Mouse (Mus musculus): ENCODE results near the gene Disp1. TPM values are rescaled to one million over a fixed set of nuclear protein-coding genes. Genes with fewer than 3 reads are reported as not detected.

Disp1 gene
- polyA plus RNA-seq, 1 experiment, result 0.44 TPM

DNA sequence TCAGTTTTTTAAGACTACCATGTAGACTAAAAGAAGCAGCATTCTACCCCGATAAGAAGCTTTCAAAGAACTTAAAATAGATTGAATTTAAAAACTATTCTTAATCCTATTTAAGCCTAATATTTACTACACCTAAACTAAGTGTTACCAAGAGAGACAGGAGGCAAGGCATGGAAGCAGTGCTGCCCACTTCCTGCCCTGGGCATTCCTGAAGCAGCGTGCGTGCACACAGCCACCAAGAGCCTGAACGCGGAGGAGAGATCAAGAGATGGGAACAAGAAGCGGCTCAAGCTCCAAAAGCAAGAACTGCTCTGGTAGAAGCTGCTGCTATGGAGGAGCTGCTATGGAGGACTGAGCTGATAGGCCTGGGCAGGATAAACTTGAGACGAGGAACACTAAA lies 106.2 kb downstream of the Disp1 start:
- no peak for TF ChIP-seq GATA1 (IDR thresholded peaks at IDR 0.05; ENCODE audit: low read length)
- TF ChIP-seq TAL1 (IDR thresholded peaks at IDR 0.05; ENCODE audit: low read length), result no peak
- H3K36me3 ChIP-seq (ENCODE audit: control insufficient read depth), result no peaks in the 10 kb centered on the region
- H3K4me3 ChIP-seq (replicated peaks), result no peak overlapping the region
- H3K4me1 ChIP-seq (ENCODE audit: control insufficient read depth), result no peaks in the 10 kb centered on the region
- no peaks in the 10 kb centered on the region for H3K9me3 ChIP-seq (ENCODE audit: control insufficient read depth, low read length)
- H3K27me3 ChIP-seq (ENCODE audit: control insufficient read depth), result no peaks in the 10 kb centered on the region

DNA sequence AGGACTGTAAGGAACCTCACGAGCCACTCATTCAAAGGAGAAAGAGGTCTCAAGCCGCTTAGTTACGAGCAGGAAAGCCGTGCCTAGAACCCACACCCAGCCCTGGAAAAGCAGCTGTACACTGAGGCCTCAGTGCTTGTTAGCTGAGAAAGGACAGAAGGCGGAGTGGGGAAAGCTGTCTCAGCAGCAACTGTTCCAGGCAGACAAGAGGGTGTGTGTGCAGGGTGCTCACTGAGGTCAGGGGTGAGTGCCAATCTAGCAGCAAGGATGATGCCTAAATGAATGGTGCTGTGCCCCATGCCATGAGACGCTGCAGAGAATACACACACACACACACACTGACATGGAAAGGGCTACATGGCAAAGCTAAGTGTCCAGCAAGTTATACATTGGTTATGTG lies 106.8 kb downstream of the Disp1 start:
- H3K9me3 ChIP-seq (ENCODE audit: control insufficient read depth, low read length), result no peaks in the 10 kb centered on the region
- no peak overlapping the region for H3K4me3 ChIP-seq (replicated peaks)
- TF ChIP-seq GATA1 (IDR thresholded peaks at IDR 0.05; ENCODE audit: low read length) (no peak), TAL1 (IDR thresholded peaks at IDR 0.05; ENCODE audit: low read length) (no peak)
- H3K36me3 ChIP-seq (ENCODE audit: control insufficient read depth), result no peaks in the 10 kb centered on the region
- H3K27me3 ChIP-seq (ENCODE audit: control insufficient read depth), result no peaks in the 10 kb centered on the region
- H3K4me1 ChIP-seq (ENCODE audit: control insufficient read depth), result no peaks in the 10 kb centered on the region

DNA sequence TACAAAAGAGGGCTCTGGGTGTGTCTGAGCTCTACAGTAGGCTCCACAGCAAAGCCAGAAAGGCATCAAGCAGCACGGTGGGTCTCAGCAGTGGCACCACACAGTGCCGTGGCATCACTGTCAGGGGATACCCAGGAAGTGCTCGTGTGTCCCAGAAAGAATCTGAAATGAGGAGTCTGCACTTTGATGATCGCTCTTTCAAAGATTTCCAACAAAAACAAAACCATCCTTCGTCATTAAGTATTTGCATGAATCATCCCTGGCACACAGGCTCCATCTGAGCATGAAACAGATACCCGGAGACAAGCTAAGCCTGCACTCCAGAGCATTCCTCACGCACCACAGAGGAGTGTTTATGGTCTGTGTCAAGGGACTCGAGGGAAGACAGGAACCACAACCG lies 107.8 kb downstream of the Disp1 start:
- no peak overlapping the region for H3K4me3 ChIP-seq (replicated peaks)
- H3K9me3 ChIP-seq (ENCODE audit: control insufficient read depth, low read length), result no peaks in the 10 kb centered on the region
- H3K4me1 ChIP-seq (ENCODE audit: control insufficient read depth), result no peaks in the 10 kb centered on the region
- TF ChIP-seq TAL1 (IDR thresholded peaks at IDR 0.05; ENCODE audit: low read length) (no peak), GATA1 (IDR thresholded peaks at IDR 0.05; ENCODE audit: low read length) (no peak)
- no peaks in the 10 kb centered on the region for H3K27me3 ChIP-seq (ENCODE audit: control insufficient read depth)
- no peaks in the 10 kb centered on the region for H3K36me3 ChIP-seq (ENCODE audit: control insufficient read depth)

- Histone ChIP-seq H3K4me1 (ENCODE audit: control insufficient read depth) (no peaks in the 10 kb centered on the region), H3K9me3 (ENCODE audit: control insufficient read depth, low read length) (no peaks in the 10 kb centered on the region), H3K36me3 (ENCODE audit: control insufficient read depth) (no peaks in the 10 kb centered on the region), H3K27me3 (ENCODE audit: control insufficient read depth) (no peaks in the 10 kb centered on the region), H3K4me3 (replicated peaks) (no peak overlapping the region)
- TF ChIP-seq GATA1 (IDR thresholded peaks at IDR 0.05; ENCODE audit: low read length) (no peak), TAL1 (IDR thresholded peaks at IDR 0.05; ENCODE audit: low read length) (no peak)
These were observed 113.8 kb downstream of the Disp1 start for GRCm38 (mm10) chr1:183107476-183107875.

DNA sequence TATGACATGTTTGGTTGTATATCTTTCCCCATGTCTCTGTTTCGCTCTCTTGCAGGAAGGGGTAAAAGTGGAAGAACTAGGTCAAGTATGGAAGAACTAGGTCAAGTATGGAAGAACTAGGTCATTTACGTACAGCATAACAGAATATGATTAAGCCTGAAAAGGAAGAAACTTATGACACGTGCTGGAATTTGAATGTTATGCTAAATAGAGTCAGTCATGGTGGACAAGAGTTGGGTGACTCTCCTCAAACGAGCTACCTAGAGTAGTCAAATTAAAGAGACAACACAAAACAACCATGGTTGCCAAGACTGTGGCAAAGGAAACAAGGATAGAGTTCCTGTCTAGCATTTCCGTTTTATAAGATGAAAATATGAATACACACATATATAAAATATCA lies 116.6 kb downstream of the Disp1 start:
- Histone ChIP-seq H3K9me3 (ENCODE audit: control insufficient read depth, low read length) (no peaks in the 10 kb centered on the region), H3K4me1 (ENCODE audit: control insufficient read depth) (no peaks in the 10 kb centered on the region), H3K36me3 (ENCODE audit: control insufficient read depth) (no peaks in the 10 kb centered on the region), H3K4me3 (replicated peaks) (no peak overlapping the region), H3K27me3 (ENCODE audit: control insufficient read depth) (no peaks in the 10 kb centered on the region)
- TF ChIP-seq GATA1 (IDR thresholded peaks at IDR 0.05; ENCODE audit: low read length), result no peak
- TF ChIP-seq TAL1 (IDR thresholded peaks at IDR 0.05; ENCODE audit: low read length), result no peak

- Histone ChIP-seq H3K27me3 (ENCODE audit: control insufficient read depth) (no peaks in the 10 kb centered on the region), H3K36me3 (ENCODE audit: control insufficient read depth) (no peaks in the 10 kb centered on the region; the same call in 1 of the 2 replicates), H3K9me3 (ENCODE audit: control insufficient read depth, low read length) (no peaks in the 10 kb centered on the region), H3K4me1 (ENCODE audit: control insufficient read depth) (no peaks in the 10 kb centered on the region), H3K4me3 (replicated peaks) (no peak overlapping the region)
- TF ChIP-seq GATA1 (IDR thresholded peaks at IDR 0.05; ENCODE audit: low read length) (no peak), TAL1 (IDR thresholded peaks at IDR 0.05; ENCODE audit: low read length) (no peak)
These were observed 118.5 kb downstream of the Disp1 start for GRCm38 (mm10) chr1:183102775-183103174.

- Histone ChIP-seq H3K4me1 (ENCODE audit: control insufficient read depth) (no peaks in the 10 kb centered on the region), H3K4me3 (replicated peaks) (no peak overlapping the region), H3K36me3 (ENCODE audit: control insufficient read depth) (no peaks in the 10 kb centered on the region; the same call in 1 of the 2 replicates), H3K27me3 (ENCODE audit: control insufficient read depth) (no peaks in the 10 kb centered on the region), H3K9me3 (ENCODE audit: control insufficient read depth, low read length) (no peaks in the 10 kb centered on the region)
- no peak for TF ChIP-seq TAL1 (IDR thresholded peaks at IDR 0.05; ENCODE audit: low read length)
- no peak for TF ChIP-seq GATA1 (IDR thresholded peaks at IDR 0.05; ENCODE audit: low read length)
These were observed 119.2 kb downstream of the Disp1 start for GRCm38 (mm10) chr1:183102153-183102552.

GRCm38 (mm10) chr1:183101371-183101770 lies 120.0 kb downstream of the Disp1 start:
- no peaks in the 10 kb centered on the region for H3K4me1 ChIP-seq (ENCODE audit: control insufficient read depth)
- no peak for TF ChIP-seq GATA1 (IDR thresholded peaks at IDR 0.05; ENCODE audit: low read length)
- TF ChIP-seq TAL1 (IDR thresholded peaks at IDR 0.05; ENCODE audit: low read length), result no peak
- H3K27me3 ChIP-seq (ENCODE audit: control insufficient read depth), result no peaks in the 10 kb centered on the region
- H3K9me3 ChIP-seq (ENCODE audit: control insufficient read depth, low read length), result no peaks in the 10 kb centered on the region
- H3K4me3 ChIP-seq (replicated peaks), result no peak overlapping the region
- no peaks in the 10 kb centered on the region; the same call in 1 of the 2 replicates for H3K36me3 ChIP-seq (ENCODE audit: control insufficient read depth)

- peaks cover 3% of the 10 kb centered on the region; the same call in 1 of the 2 replicates for H3K36me3 ChIP-seq (ENCODE audit: control insufficient read depth)
- no peak overlapping the region for H3K4me3 ChIP-seq (replicated peaks)
- no peaks in the 10 kb centered on the region for H3K9me3 ChIP-seq (ENCODE audit: control insufficient read depth, low read length)
- H3K4me1 ChIP-seq (ENCODE audit: control insufficient read depth), result no peaks in the 10 kb centered on the region
- H3K27me3 ChIP-seq (ENCODE audit: control insufficient read depth), result no peaks in the 10 kb centered on the region
- TF ChIP-seq TAL1 (IDR thresholded peaks at IDR 0.05; ENCODE audit: low read length), result no peak
- TF ChIP-seq GATA1 (IDR thresholded peaks at IDR 0.05; ENCODE audit: low read length), result no peak
These were observed 121.1 kb downstream of the Disp1 start for GRCm38 (mm10) chr1:183100245-183100644.

GRCm38 (mm10) chr1:183099686-183100085 lies 121.6 kb downstream of the Disp1 start:
- no peaks in the 10 kb centered on the region for H3K4me1 ChIP-seq (ENCODE audit: control insufficient read depth)
- H3K9me3 ChIP-seq (ENCODE audit: control insufficient read depth, low read length), result no peaks in the 10 kb centered on the region
- peaks cover 3% of the 10 kb centered on the region; the same call in 1 of the 2 replicates for H3K36me3 ChIP-seq (ENCODE audit: control insufficient read depth)
- TF ChIP-seq GATA1 (IDR thresholded peaks at IDR 0.05; ENCODE audit: low read length) (no peak), TAL1 (IDR thresholded peaks at IDR 0.05; ENCODE audit: low read length) (no peak)
- no peaks in the 10 kb centered on the region for H3K27me3 ChIP-seq (ENCODE audit: control insufficient read depth)
- H3K4me3 ChIP-seq (replicated peaks), result no peak overlapping the region
